In the genomic region with DNA sequence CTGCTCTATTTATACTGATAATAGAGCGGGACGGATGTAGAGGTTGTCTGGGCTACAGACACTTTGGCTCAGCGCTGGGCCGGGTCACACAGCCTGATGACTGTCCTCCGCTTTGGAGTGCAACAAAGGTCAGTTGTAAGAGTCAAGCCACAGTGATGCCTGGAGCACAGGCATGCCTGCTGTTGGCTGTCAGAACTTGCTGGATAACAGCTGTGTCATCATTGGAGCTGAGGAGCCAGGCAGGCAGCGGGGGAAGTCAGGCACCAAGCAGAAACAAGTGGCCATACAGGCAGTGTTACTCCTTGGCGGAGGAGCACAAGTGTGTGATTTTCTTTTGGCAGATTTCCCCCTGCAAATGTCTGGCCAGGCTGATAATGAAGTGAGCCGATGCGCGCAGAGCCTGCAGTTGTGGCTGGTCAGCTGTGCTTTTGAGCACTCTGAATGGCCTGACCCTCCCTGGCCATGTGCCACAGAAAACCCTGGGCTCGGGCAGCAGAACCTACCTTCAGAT, we compare ENCODE assay signal across 8 mouse cellular contexts. TPM values are rescaled to one million over a fixed set of nuclear protein-coding genes. Genes with fewer than 3 reads are reported as not detected.
DNase-seq lines count a peak whose midpoint lies in the region; ATAC-seq lines count a peak whose summit lies in the region.

No protein-coding gene starts in this region.

- H3K9me3 ChIP-seq in liver, embryonic 13.5 days (replicated peaks), result no peaks in the 10 kb centered on the region

- H3K36me3 ChIP-seq in liver, embryonic 13.5 days, result no peaks in the 10 kb centered on the region

- intact Hi-C loops in left cerebral cortex, postnatal 14 days (cut with DNase I), result loop anchor here (5.0 kb wide), 1 partner anchor 49 kb away; no protein-coding TSS in a partner anchor

- H3K9ac ChIP-seq in liver, embryonic 13.5 days, result no peak overlapping the region

- no peaks in the 10 kb centered on the region for H3K27me3 ChIP-seq in liver, embryonic 13.5 days

- ATAC-seq in liver, embryonic 13.5 days (ENCODE audit: low read depth), result peak; percentile 27; the same call in 1 of the 2 replicates
- no peak for ATAC-seq in activated CD4-positive, CD25-positive, alpha-beta regulatory T cell, adult 4 months

- H3K4me1 ChIP-seq in liver, embryonic 13.5 days (replicated peaks), result peaks cover 34% of the 10 kb centered on the region

- H3K4me3 ChIP-seq in liver, embryonic 13.5 days (replicated peaks), result no peak overlapping the region

- 37% methylated on average over 11 of the region's 11 CpGs for WGBS in liver, embryonic 13.5 days (ENCODE audit: insufficient replicate concordance)

- H3K27ac ChIP-seq in liver, embryonic 13.5 days, result no peak overlapping the region; the same call in 1 of the 2 replicates

- no peak overlapping the region for H3K4me2 ChIP-seq in liver, embryonic 13.5 days

- DNase-seq in left cerebral cortex, postnatal 14 days (ENCODE audit: low spot score in 2 of 2), result peak; percentile 37 to 61
- no peak for DNase-seq in left cerebral cortex, adult 11 months (ENCODE audit: low spot score)
- peak; percentile 39 for DNase-seq in embryo, embryonic 9.5 days (ENCODE audit: extremely low spot score)
- peak; percentile 82 for DNase-seq in heart, adult 8-10 months (ENCODE audit: low spot score)
- DNase-seq in kidney, adult 8-10 months, result peak; percentile 42 to 63
- DNase-seq in liver, embryonic 13.5 days, result no peak
- DNase-seq in right cerebral cortex, postnatal 25 days, result peak; percentile 12

RNA-seq across cellular contexts. Expression of a gene that starts 25.5 kb away (rescaled TPM):
- 10 to 100 TPM; 14.6 to 15.3 TPM for total RNA-seq in left cerebral cortex, postnatal 14 days (2021)
- total RNA-seq in heart, adult 8-10 months (2022), result 1 to 10 TPM; 7.9 to 9.1 (median 8.3) TPM
- polyA plus RNA-seq in liver, embryonic 13.5 days (2015; fragmentation: Nextera tagmentation; extraction: Ambion mirVana), result 51.1 and 58.1 TPM in 2 replicates
- 10 to 100 TPM; 27.4 to 37.8 TPM for polyA plus RNA-seq in activated CD4-positive, CD25-positive, alpha-beta regulatory T cell, adult 4 months (2017; shearing (Covaris generic))

Comparison
In these comparisons a context has a peak if more than half of its experiments do, and no peak if none do; other contexts are left out.
1. DNase-seq: peak in left cerebral cortex, postnatal 14 days (2 of 2), embryo, embryonic 9.5 days (single experiment), heart, adult 8-10 months (single experiment), kidney, adult 8-10 months (2 of 2) and right cerebral cortex, postnatal 25 days (single experiment); none in left cerebral cortex, adult 11 months (single experiment) and liver, embryonic 13.5 days (single experiment).